In genomic region chr16:40557680-40558249, GRCm38 (mm10) we compare ENCODE assay signal across 19 mouse cellular contexts.
"Had no signal": no experiment of that assay in that cellular context is flagged by ENCODE, and none has a peak within 500 bp of the region (broad histone marks: within the 10 kb centered on the region; RNA-seq: fewer than 3 reads in every experiment).

No protein-coding gene starts in this region.

- ATAC-seq: intestine, postnatal 0 days; liver, postnatal 0 days; lung, postnatal 0 days; midbrain, embryonic 15.5 days had no signal

- H3K36me3 ChIP-seq: limb, embryonic 12.5 days; limb, embryonic 15.5 days; midbrain, embryonic 12.5 days; midbrain, embryonic 15.5 days had no signal

- DNase-seq: kidney, adult 8-10 months; kidney, postnatal 4 days; left cerebral cortex, postnatal 4 days; liver, postnatal 0 days; lung, embryonic 14.5 days; right cerebral cortex, adult 18-20 months; right cerebral cortex, postnatal 14 days; right cerebral cortex, postnatal 4 days; thymus, postnatal 25 days had no signal

- H3K9ac ChIP-seq: limb, embryonic 12.5 days; limb, embryonic 15.5 days; liver, embryonic 14.5 days; liver, postnatal 0 days; lung, embryonic 14.5 days; midbrain, embryonic 12.5 days; midbrain, embryonic 15.5 days had no signal

- H3K4me2 ChIP-seq: limb, embryonic 12.5 days; limb, embryonic 15.5 days; liver, embryonic 11.5 days; lung, embryonic 14.5 days; midbrain, embryonic 12.5 days; midbrain, embryonic 15.5 days had no signal

- H3K4me3 ChIP-seq: limb, embryonic 12.5 days; limb, embryonic 15.5 days; midbrain, embryonic 12.5 days; midbrain, embryonic 15.5 days had no signal

- H3K4me1 ChIP-seq: limb, embryonic 15.5 days; midbrain, embryonic 12.5 days had no signal

- H3K27ac ChIP-seq: limb, embryonic 12.5 days; limb, embryonic 15.5 days; liver, embryonic 14.5 days; macrophage; midbrain, embryonic 12.5 days; midbrain, embryonic 15.5 days; stomach, postnatal 0 days had no signal

- H3K9me3 ChIP-seq: limb, embryonic 12.5 days; limb, embryonic 15.5 days; midbrain, embryonic 12.5 days; midbrain, embryonic 15.5 days had no signal

- H3K27me3 ChIP-seq: limb, embryonic 12.5 days; limb, embryonic 15.5 days; midbrain, embryonic 12.5 days; midbrain, embryonic 15.5 days had no signal
